Mouse (Mus musculus) midbrain, postnatal 0 days (tissue): ENCODE results near the gene Rexo2. TPM values are rescaled to one million over a fixed set of nuclear protein-coding genes. Genes with fewer than 3 reads are reported as not detected.

ENCODE experiments used
- ATAC-seq: fragments of 200-750 bp; cut with Nextera tagmentation; 2 replicates; pipeline ENCODE4 v1.8.0; 2017; ENCODE audit warnings: moderate number of reproducible peaks, mild to moderate bottlenecking, moderate TSS enrichment, moderate library complexity; ENCODE audit not compliant: low FRiP score
- DNase-seq: peaks from one replicate; pipeline ENCODE4 v3.0.0-alpha.2; 2015; ENCODE audit warnings: low spot score
- H3K27ac ChIP-seq: fragments of 300-500 bp; sonication (generic); 2 replicates; pipeline ENCODE4 v1.5.1; 2014; ENCODE audit warnings: low read depth, mild to moderate bottlenecking, low read length, mixed read lengths
- H3K27me3 ChIP-seq: fragments of 300-500 bp; sonication (generic); 2 replicates; pipeline ENCODE4 v1.6.1; 2014; ENCODE audit warnings: low read length, control low read depth, mixed read lengths; ENCODE audit not compliant: insufficient read depth
- H3K36me3 ChIP-seq: fragments of 300-500 bp; sonication (generic); 2 replicates; pipeline ENCODE4 v1.6.1; 2014; ENCODE audit warnings: low read length, control low read depth, mixed read lengths; ENCODE audit not compliant: insufficient read depth
- H3K4me1 ChIP-seq: fragments of 300-500 bp; sonication (generic); 2 replicates; pipeline ENCODE4 v1.6.1; 2014; ENCODE audit warnings: mild to moderate bottlenecking, control low read depth, antibody characterized with exemption, low read length, mixed read lengths; ENCODE audit not compliant: insufficient read depth
- H3K4me2 ChIP-seq: fragments of 300-500 bp; sonication (generic); 2 replicates; pipeline ENCODE4 v1.6.1; 2014; ENCODE audit warnings: low read depth, mild to moderate bottlenecking, low read length, mixed read lengths; ENCODE audit not compliant: poor library complexity, severe bottlenecking
- H3K4me3 ChIP-seq: fragments of 300-500 bp; sonication (generic); 2 replicates; pipeline ENCODE4 v1.5.1; 2014; ENCODE audit warnings: low read depth, mild to moderate bottlenecking, low read length, moderate library complexity
- H3K9ac ChIP-seq: fragments of 300-500 bp; sonication (generic); replicated peaks from 2 replicates; pipeline ENCODE4 v1.6.1; 2014; ENCODE audit warnings: mild to moderate bottlenecking, low read length, moderate library complexity, mixed read lengths; ENCODE audit not compliant: poor library complexity, severe bottlenecking
- H3K9me3 ChIP-seq: fragments of 300-500 bp; sonication (generic); 2 replicates; pipeline ENCODE4 v1.6.1; 2016; ENCODE audit warnings: low read length, control low read depth
- CTCF ChIP-seq: IDR thresholded peaks from 2 replicates; pipeline ENCODE4 v1.5.1; 2016; ENCODE audit warnings: antibody characterized with exemption, mild to moderate bottlenecking
- WGBS: fragments of 180-500 bp; shearing (Covaris S2); extraction: QIAGEN DNeasy Blood & Tissue Kit; methylation state at CpG from one replicate; pipeline ENCODE4 v1.1.7; 2014; 5-methylcytosine and 5-hydroxymethylcytosine counted together
- polyA plus RNA-seq: library from polyadenylated mRNA; unstranded; fragments of >200 nt; fragmentation: Nextera tagmentation; extraction: Ambion mirVana; gene quantifications from 2 replicates; pipeline ENCODE4 v1.2.1, GENCODE M21; 2015
- total RNA-seq: library from RNA; depleted of rRNA; stranded (reverse); fragments of >200 nt; gene quantifications from 2 replicates; pipeline ENCODE4 v1.2.3, GENCODE M21; 2014

The Rexo2 gene
- total and polyA plus RNA-seq, 2 experiments from 2014 or later: 53.8 to 96.4 TPM

DNA sequence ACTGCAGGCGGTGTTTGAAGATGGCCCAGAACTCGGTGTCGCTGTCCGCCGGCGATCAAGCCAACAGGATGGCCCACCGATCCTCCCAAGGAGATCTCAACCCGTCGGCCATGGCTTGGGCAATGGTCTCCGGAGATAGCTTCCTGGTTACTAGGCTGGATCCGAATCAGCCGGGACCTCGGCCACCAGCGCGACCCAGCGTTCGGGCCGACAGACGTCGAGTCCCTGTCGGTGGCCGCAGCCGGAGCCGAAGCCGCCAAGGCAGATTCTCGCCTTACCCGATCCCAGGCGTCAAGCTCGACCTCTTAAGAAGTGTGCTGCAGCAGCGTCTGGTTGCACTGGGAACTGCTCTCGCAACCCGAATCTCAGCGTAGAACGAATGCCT, 15.1 kb upstream of the Rexo2 start:
- TF ChIP-seq CTCF: no peak
- Histone ChIP-seq H3K9me3 (no peaks in the 10 kb centered on the region), H3K27me3 (no peaks in the 10 kb centered on the region), H3K4me3 (peak overlapping the region; percentile 85), H3K27ac (peak overlapping the region; percentile 97), H3K36me3 (peaks cover 14% of the 10 kb centered on the region), H3K4me1 (peaks cover 4% of the 10 kb centered on the region; the same call in 1 of the 2 replicates), H3K4me2 (peak overlapping the region; percentile 83), H3K9ac (peak overlapping the region; percentile 86)
- peak; percentile 71 for ATAC-seq
- WGBS: 3% methylated on average over 34 of the region's 34 CpGs
- DNase-seq: no peak

GRCm38 (mm10) chr9:48494817-48495547, 14.6 kb upstream of the Rexo2 start, which contains the start of the genes Rbm7 and Gm5617:
TSS of gene Rbm7 (minus strand) at chr9:48495299.
TSS of gene Gm5617 (plus strand) at chr9:48495442.
- DNase-seq: peak; percentile 97
- Histone ChIP-seq H3K27ac (peak within 1 kb of the TSS; percentile 97), H3K27me3 (no peaks in the 10 kb centered on the region), H3K9ac (peak within 1 kb of the TSS; percentile 86), H3K4me2 (peak within 1 kb of the TSS; percentile 83), H3K4me1 (peaks cover 4% of the 10 kb centered on the region; the same call in 1 of the 2 replicates), H3K9me3 (no peaks in the 10 kb centered on the region), H3K36me3 (peaks cover 18% of the 10 kb centered on the region), H3K4me3 (peak within 1 kb of the TSS; percentile 85)
- ATAC-seq: peak; percentile 100
- under 1% methylated on average over 72 of the region's 72 CpGs for WGBS
- no peak for TF ChIP-seq CTCF

DNA sequence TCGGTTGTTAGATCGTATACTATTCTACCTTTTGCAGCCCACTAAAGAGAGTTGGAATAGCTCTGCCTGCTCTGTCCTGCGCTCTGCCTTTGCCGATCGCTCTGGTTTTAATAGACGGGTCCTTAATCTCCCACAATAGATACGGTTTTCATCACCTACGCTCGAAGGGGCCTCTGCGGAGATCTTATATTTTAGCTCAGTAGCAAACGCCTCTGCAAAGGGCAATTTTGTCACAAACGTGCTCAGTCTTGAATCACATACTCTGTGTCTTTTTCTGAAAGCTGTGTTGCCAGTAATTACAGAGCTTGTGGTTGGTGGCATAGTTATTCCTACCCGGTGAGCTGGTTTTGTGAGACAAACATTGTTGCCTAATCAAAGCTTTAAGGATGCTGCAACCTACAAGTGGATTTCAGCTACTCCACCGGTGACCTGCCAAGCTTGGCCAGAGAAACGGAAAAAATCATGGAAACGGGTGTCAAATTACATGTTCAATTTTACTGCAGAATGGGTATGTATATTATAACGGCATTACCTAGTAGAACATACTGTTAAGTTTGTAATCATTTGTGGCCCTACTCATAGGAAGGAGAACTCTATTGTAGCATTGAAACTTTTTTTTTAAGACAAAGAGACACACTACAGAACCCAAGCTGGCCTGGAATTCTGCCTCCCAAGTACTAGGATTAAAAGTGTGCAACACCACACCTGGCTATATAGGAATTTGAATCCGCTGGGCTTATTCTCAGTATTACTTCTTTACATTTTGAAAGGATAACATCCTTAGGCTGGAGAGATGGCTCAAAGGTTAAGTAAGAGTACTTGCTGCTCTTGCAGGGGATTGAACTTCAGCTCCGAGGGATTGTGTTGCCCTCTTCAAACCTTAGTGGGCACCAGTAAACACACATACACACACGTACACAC, 1.1 kb upstream of the Rexo2 start:
- Histone ChIP-seq H3K9me3 (no peaks in the 10 kb centered on the region), H3K4me3 (peak overlapping the region; percentile 65), H3K4me1 (0 out of 2 replicates have a peak, but pooled peaks cover 6% of the 10 kb centered on the region), H3K9ac (no peak overlapping the region), H3K27me3 (no peaks in the 10 kb centered on the region), H3K27ac (no peak overlapping the region), H3K36me3 (peaks cover 6% of the 10 kb centered on the region; the same call in 1 of the 2 replicates), H3K4me2 (peak overlapping the region; percentile 85)
- no peak for DNase-seq
- TF ChIP-seq CTCF: no peak
- ATAC-seq: no peak
- WGBS: 33% methylated on average over 20 of the region's 20 CpGs

- H3K4me1 ChIP-seq: 0 out of 2 replicates have a peak, but pooled peaks cover 6% of the 10 kb centered on the region
- ATAC-seq: peak; percentile 62; the same call in 1 of the 2 replicates
- peak overlapping the region; percentile 85 for H3K4me2 ChIP-seq
- H3K27me3 ChIP-seq: no peaks in the 10 kb centered on the region
- H3K4me3 ChIP-seq: peak overlapping the region; percentile 65
- no peak for TF ChIP-seq CTCF
- 7% methylated on average over 23 of the region's 25 CpGs for WGBS
- H3K36me3 ChIP-seq: peaks cover 3% of the 10 kb centered on the region
- peak overlapping the region; percentile 50 for H3K9ac ChIP-seq
- H3K27ac ChIP-seq: no peak overlapping the region
- no peaks in the 10 kb centered on the region for H3K9me3 ChIP-seq
- no peak for DNase-seq
These were observed 499 bp downstream of the Rexo2 start for GRCm38 (mm10) chr9:48479838-48480410.

DNA sequence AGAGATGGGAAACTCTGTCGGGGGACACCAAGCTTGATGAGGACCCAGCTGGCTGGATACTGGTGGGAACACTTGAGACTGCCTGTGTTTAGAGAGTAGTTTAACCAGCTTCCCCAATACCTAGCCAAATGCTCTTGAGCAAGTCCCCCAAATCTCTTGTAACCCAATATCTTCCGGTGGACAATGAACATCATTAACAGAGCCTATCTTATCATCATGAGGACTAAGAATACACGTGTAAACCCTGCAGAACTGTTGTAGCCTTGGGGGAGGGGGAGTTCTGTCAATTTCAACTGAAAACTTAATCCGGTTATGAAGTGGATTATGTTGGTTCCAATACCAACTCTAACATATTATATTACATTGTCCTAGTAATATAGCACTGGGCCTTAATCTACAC, 1.6 kb downstream of the Rexo2 start:
- Histone ChIP-seq H3K4me2 (no peak overlapping the region), H3K4me1 (0 out of 2 replicates have a peak, but pooled peaks cover 6% of the 10 kb centered on the region), H3K27me3 (no peaks in the 10 kb centered on the region), H3K36me3 (peaks cover 8% of the 10 kb centered on the region), H3K4me3 (no peak overlapping the region), H3K27ac (no peak overlapping the region), H3K9me3 (no peaks in the 10 kb centered on the region), H3K9ac (no peak overlapping the region)
- ATAC-seq (no peak), DNase-seq (no peak)
- TF ChIP-seq CTCF: no peak
- WGBS: 96% methylated on average over 4 of the region's 4 CpGs
